Mouse (Mus musculus) colon, adult 2 months (tissue): ENCODE data around the gene Gstm7. TPM values are rescaled to one million over a fixed set of nuclear protein-coding genes. Genes with fewer than 3 reads are reported as not detected.

ENCODE experiments used
- polyA plus RNA-seq: library from polyadenylated mRNA; depleted of rRNA; stranded (reverse); fragments of >200 nt; gene quantifications from 2 replicates; pipeline ENCODE4 v1.2.3, GENCODE M21; 2012; rRNA removed

The Gstm7 gene
- 10.9 and 11.1 TPM in 2 replicates for polyA plus RNA-seq

GRCm38 (mm10) chr3:107931670-107932069 is at the start of gene Gstm7:
Gstm7 (minus strand) TSS chr3:107931817.

GRCm38 (mm10) chr3:107968724-107969395 is 37.2 kb upstream of the Gstm7 start, which contains the start of gene Gstm3:
Gstm3 (minus strand) TSS chr3:107969283.

DNA sequence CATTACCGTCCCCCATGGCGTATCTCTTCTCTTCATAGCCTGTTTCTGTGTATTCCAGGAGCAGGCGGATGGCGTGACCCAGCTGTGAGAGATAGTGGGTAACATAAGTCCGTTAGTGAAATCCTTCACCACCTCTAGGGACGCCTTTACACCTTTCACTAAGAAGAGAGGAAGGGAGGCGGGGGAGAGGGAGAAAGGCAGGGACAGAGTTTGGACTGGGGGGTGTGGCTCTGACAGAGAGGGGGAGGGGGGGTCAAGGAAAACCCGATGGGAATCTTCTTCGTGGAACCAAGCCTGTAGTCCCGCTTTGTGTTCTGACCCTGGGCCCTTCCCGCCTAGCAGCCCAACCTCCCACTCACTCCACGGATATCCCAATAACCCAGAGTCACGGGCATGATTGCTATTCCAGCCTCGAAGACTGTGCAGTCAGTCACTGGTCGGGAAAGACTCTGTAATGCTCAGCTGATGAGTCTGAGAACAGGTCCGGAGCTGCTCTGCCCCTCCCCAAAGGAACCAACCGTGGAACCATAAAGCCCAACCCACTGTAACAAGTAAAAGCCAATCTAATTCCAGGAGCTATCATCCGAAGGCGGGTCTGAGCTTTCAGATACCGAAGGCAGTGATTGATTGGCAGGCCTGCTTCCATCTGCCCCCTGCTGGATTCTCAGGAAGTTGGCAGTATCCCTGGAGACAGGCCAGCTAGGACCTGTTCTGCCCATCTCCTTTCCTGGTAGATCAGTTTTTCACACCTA is 11.8 kb upstream of the Gstm7 start, which contains the start of gene Gstm6:
Gene Gstm6 (minus strand): TSS at position 511 of the 752 bp plus-strand sequence.

GRCm38 (mm10) chr3:107895720-107896569 is 35.7 kb downstream of the Gstm7 start, which contains the start of gene Gstm5:
Gstm5 (plus strand) TSS chr3:107895821.

DNA sequence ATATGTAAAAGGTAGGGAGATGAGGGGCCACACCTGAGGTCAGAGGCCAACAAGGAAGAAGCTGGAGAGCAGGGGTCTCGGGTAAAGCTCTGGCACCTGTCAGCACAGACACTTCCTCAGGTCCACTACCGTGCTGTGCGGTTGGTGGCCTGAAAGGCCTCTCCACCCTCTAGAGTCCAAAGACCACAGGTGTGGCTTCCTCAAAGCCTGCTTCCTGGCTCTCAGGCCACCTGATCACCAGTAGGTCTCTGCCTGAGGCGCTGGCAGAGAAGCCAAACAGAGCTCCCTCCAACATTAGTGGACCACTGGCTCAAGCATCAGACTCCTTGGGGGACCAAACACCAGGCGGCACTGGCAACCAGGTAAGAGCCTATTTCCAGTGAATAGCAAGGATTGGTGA is 54.6 kb downstream of the Gstm7 start, which contains the start of gene Eps8l3:
Gene Eps8l3 (plus strand): TSS at position 225 of the 400 bp plus-strand sequence.

Other genes with a start within 250 kb of the Gstm7 start
- gene Ahcyl1, start 235.3 kb downstream of the Gstm7 start, polyA plus RNA-seq: 34.4 and 36.7 TPM in 2 replicates
- 16.9 and 17.5 TPM in 2 replicates for gene Csf1, start 171.3 kb downstream of the Gstm7 start, polyA plus RNA-seq
- gene Eps8l3, start 54.6 kb downstream of the Gstm7 start, polyA plus RNA-seq: 190 and 210 TPM in 2 replicates
- gene Gstm5, start 36.0 kb downstream of the Gstm7 start, polyA plus RNA-seq: 22.4 and 26.3 TPM in 2 replicates
- 7.4 and 10.8 TPM in 2 replicates for gene Gstm6, start 11.9 kb upstream of the Gstm7 start, polyA plus RNA-seq
- gene Gstm3, start 37.5 kb upstream of the Gstm7 start, polyA plus RNA-seq: 36.5 and 50.1 TPM in 2 replicates
- 102 and 107 TPM in 2 replicates for gene Gstm2, start 54.6 kb upstream of the Gstm7 start, polyA plus RNA-seq
- gene Gstm1, start 86.2 kb upstream of the Gstm7 start, polyA plus RNA-seq: 766 and 864 TPM in 2 replicates
- 12.6 and 14.9 TPM in 2 replicates for gene Gstm4, start 113.1 kb upstream of the Gstm7 start, polyA plus RNA-seq
- 141 and 154 TPM in 2 replicates for gene Ampd2, start 154.8 kb upstream of the Gstm7 start, polyA plus RNA-seq
- 2.2 and 2.3 TPM in 2 replicates for gene Gnat2, start 161.0 kb upstream of the Gstm7 start, polyA plus RNA-seq
- 15.0 and 19.4 TPM in 2 replicates for gene Gnai3, start 214.3 kb upstream of the Gstm7 start, polyA plus RNA-seq
- gene Gpr61, start 223.1 kb upstream of the Gstm7 start, polyA plus RNA-seq: 0.07 and 0.09 TPM in 2 replicates